Mouse (Mus musculus) skeletal muscle tissue, postnatal 0 days (tissue): ENCODE measurements around the gene Gm47283. TPM values are rescaled to one million over a fixed set of nuclear protein-coding genes. Genes with fewer than 3 reads are reported as not detected.

Experiments
- polyA plus RNA-seq: library from polyadenylated mRNA; unstranded; fragments of >200 nt; fragmentation: Nextera tagmentation; extraction: Ambion mirVana; gene quantifications from 2 replicates; pipeline ENCODE4 v1.2.1, GENCODE M21; 2015

Gm47283 gene
- not detected in 2 replicates for polyA plus RNA-seq

DNA sequence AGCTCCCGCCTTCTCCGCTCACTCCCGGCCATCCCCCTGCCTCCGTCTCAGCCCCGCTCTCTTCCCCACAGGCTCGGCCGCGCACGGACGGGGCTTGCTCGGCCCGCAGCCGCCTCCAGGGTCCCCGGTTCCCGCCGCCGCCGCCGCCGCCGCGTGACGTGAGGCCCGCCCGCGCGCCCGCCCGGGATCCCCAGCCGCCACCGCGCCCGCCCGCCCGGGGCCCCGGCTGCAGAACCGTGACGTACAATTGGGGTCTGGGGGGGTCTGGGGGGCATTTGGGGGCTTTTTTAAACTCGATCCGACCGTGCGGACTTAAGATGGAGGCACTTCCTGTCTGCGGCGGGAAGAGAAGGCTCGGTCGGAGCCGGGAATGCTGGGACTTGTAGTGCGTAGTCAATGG, at the start of gene Gm47283:
Gm47283 (plus strand) TSS at position 301 of the 400 bp plus-strand sequence.

DNA sequence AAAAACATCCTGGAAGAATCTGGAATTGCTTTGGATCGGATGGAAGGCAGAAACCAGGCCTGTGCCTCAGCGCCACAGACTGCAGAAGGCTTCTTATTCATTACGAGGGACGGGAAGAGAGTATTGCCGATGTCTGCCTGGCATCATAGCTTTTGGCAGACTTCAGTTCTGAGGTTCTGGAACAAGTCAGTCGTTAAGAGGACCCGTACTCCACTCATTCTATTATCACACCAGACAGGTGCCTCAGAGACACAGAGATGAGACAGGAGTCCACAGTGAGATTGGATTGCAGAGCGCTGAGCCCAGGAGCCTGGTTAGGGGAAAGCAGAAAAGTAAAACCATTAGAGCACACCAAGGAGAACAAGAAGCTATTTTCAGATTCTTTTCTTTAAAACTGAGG, 29.8 kb upstream of the Gm47283 start, which contains the start of gene Gm21860:
Gm21860 (minus strand) TSS at position 101 of the 400 bp plus-strand sequence.

DNA sequence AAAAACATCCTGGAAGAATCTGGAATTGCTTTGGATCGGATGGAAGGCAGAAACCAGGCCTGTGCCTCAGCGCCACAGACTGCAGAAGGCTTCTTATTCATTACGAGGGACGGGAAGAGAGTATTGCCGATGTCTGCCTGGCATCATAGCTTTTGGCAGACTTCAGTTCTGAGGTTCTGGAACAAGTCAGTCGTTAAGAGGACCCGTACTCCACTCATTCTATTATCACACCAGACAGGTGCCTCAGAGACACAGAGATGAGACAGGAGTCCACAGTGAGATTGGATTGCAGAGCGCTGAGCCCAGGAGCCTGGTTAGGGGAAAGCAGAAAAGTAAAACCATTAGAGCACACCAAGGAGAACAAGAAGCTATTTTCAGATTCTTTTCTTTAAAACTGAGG, 54.5 kb downstream of the Gm47283 start, which contains the start of gene Gm21748:
Gm21748 (minus strand) TSS at position 101 of the 400 bp plus-strand sequence.

Other genes with a start within 250 kb of the Gm47283 start
- gene Gm21860, start 29.9 kb upstream of the Gm47283 start, polyA plus RNA-seq = not detected in 2 replicates
- gene Gm21748, start 54.4 kb downstream of the Gm47283 start, polyA plus RNA-seq = not detected in 2 replicates